Mouse (Mus musculus): ENCODE results near the gene Gnat2. TPM values are rescaled to one million over a fixed set of nuclear protein-coding genes. Genes with fewer than 3 reads are reported as not detected.

Gene Gnat2
- total and polyA plus RNA-seq, 3 experiments: 2.0 to 10.2 (median 2.4) TPM

DNA sequence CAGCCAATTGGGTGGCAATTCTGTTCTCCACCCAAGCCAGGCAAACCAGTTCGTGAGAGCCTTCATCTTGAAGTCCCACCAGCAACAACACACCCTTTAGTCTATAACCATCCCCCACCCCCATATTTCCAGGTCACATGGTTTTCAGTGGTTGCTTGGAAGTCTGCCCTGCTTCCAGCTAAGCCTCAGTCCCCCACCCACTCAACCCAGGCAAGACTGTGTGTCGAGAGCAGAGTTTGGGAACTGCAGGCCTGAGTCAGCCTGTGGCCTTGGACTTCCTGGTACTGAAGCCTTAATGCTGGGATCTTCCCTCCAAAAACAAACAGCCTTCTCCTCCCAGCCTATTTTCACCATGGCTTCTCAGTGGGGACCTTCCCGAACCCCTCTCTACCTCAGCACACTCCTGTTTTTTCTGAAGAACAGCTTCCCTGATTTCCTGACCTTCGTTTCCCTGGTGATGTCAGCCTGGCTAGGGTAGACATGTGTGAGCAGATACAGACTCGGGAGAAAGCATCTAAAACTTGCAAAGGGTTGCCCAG is 3.7 kb upstream of the Gnat2 start:
- H3K4me3 ChIP-seq (ENCODE audit: low read depth, low read length): peak overlapping the region; percentile 24; the same call in 1 of the 2 replicates
- H3K27me3 ChIP-seq (ENCODE audit: insufficient read depth, low read length): no peaks in the 10 kb centered on the region
- DNase-seq (ENCODE audit: low spot score): no peak
- H3K4me1 ChIP-seq (ENCODE audit: insufficient read depth, low read depth, low read length): peaks cover 66% of the 10 kb centered on the region
- TF ChIP-seq TAL1 (conservative IDR thresholded peaks at IDR 0.05; ENCODE audit: low read depth, low read length): no peak
- no peak for TF ChIP-seq GATA2 (IDR thresholded peaks at IDR 0.05; ENCODE audit: borderline replicate concordance, low read depth, low read length)
- TF ChIP-seq POLR2AphosphoS5 (IDR thresholded peaks at IDR 0.05; ENCODE audit: insufficient replicate concordance, low read depth, low read length): no peak
- H3K9me3 ChIP-seq (replicated peaks): no peaks in the 10 kb centered on the region
- H3K36me3 ChIP-seq (replicated peaks): peaks cover 48% of the 10 kb centered on the region
- ATAC-seq (ENCODE audit: extremely low read depth, insufficient number of reproducible peaks, low FRiP score, poor library complexity, severe bottlenecking): no peak

DNA sequence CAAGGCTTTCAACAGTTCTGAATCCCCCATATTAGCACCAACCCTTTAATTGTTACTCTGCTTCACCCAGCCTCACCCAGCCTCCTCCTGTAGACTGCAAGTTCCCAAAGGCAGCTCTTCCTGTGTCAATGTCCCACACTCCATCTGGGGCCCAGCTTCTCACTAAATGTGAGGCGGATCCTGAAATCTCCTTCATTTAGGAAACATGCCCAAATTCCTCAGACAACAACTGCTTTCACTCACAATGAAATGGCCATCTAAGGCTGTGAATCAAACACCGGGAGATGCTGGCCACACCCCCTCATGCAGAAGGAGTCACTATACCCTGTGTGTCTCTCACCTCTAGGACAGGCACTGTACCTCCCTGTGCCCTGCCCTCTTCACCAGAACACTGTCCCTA is 2.7 kb upstream of the Gnat2 start:
- H3K9me3 ChIP-seq (replicated peaks): no peaks in the 10 kb centered on the region
- no peak for ATAC-seq (ENCODE audit: extremely low read depth, insufficient number of reproducible peaks, low FRiP score, poor library complexity, severe bottlenecking)
- no peak for TF ChIP-seq CTCF (IDR thresholded peaks at IDR 0.05; ENCODE audit: low read depth, low read length)
- TF ChIP-seq POLR2AphosphoS5 (IDR thresholded peaks at IDR 0.05; ENCODE audit: insufficient replicate concordance, low read depth, low read length): no peak
- TF ChIP-seq TAL1 (conservative IDR thresholded peaks at IDR 0.05; ENCODE audit: low read depth, low read length): no peak
- no peak for TF ChIP-seq GATA1 (IDR thresholded peaks at IDR 0.05; ENCODE audit: borderline replicate concordance, low read length)
- no peak for TF ChIP-seq GATA2 (IDR thresholded peaks at IDR 0.05; ENCODE audit: borderline replicate concordance, low read depth, low read length)

DNA sequence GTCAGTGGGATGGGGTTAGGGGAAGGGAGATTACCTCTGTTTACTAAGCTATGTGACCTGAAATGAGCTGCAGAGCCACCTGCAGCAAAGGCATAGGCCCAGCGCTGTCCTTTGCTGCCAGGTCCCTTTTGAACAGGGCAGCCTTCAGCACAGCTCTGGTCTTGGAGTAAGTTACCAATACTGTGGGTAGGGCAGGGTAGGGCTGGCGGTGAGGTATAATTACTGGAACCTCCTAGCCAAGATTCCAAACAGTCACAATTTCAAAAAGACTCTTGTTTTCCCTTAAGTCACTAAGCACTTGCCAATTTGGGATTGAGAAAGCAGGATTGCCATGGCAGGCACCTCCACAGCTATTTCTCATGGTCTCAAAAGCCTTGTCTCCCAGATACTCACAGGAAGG is 2.0 kb upstream of the Gnat2 start:
- ATAC-seq (ENCODE audit: extremely low read depth, insufficient number of reproducible peaks, low FRiP score, poor library complexity, severe bottlenecking): no peak
- peaks cover 37% of the 10 kb centered on the region for H3K36me3 ChIP-seq (replicated peaks)
- no peak for TF ChIP-seq TAL1 (conservative IDR thresholded peaks at IDR 0.05; ENCODE audit: low read depth, low read length)
- TF ChIP-seq GATA1 (IDR thresholded peaks at IDR 0.05; ENCODE audit: borderline replicate concordance, low read length): no peak
- TF ChIP-seq POLR2AphosphoS5 (IDR thresholded peaks at IDR 0.05; ENCODE audit: insufficient replicate concordance, low read depth, low read length): no peak
- no peak for TF ChIP-seq GATA2 (IDR thresholded peaks at IDR 0.05; ENCODE audit: borderline replicate concordance, low read depth, low read length)
- no peak for TF ChIP-seq CTCF (IDR thresholded peaks at IDR 0.05; ENCODE audit: low read depth, low read length)
- no peak overlapping the region for H3K4me3 ChIP-seq (ENCODE audit: low read depth, low read length)
- no peaks in the 10 kb centered on the region for H3K27me3 ChIP-seq (ENCODE audit: insufficient read depth, low read length)
- no peak for DNase-seq (ENCODE audit: low spot score)
- peaks cover 70% of the 10 kb centered on the region for H3K4me1 ChIP-seq (ENCODE audit: insufficient read depth, low read depth, low read length)
- H3K9me3 ChIP-seq (replicated peaks): no peaks in the 10 kb centered on the region

More for the DNA sequence above, 2.7 kb upstream of the Gnat2 start:
- no peak overlapping the region for H3K4me3 ChIP-seq (ENCODE audit: low read depth, low read length)
- H3K36me3 ChIP-seq (replicated peaks): peaks cover 38% of the 10 kb centered on the region
- H3K4me1 ChIP-seq (ENCODE audit: insufficient read depth, low read depth, low read length): peaks cover 66% of the 10 kb centered on the region
- no peaks in the 10 kb centered on the region for H3K27me3 ChIP-seq (ENCODE audit: insufficient read depth, low read length)
- no peak for DNase-seq (ENCODE audit: low spot score)

DNA sequence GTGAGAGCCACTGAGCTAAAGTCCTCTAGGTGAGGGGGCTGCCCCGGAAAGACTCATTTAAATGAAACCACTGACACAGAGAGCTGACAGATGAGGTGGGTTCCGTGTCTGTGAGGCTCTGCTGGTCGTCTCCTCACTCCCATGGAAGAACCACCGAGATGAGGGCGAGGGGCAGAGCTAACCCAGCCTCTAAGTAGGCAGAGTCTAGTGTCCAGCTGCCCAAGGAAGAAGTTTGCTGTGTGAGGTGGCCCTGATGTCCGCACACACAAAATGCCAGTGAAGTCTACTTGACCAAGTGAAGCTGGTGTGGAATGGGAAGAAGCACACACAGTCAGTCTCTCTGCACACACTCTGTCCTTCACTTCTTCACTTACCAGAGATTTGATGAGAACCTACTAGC is 559 bp upstream of the Gnat2 start:
- Histone ChIP-seq H3K4me3 (ENCODE audit: low read depth, low read length) (no peak overlapping the region), H3K36me3 (replicated peaks) (peaks cover 37% of the 10 kb centered on the region), H3K27me3 (ENCODE audit: insufficient read depth, low read length) (no peaks in the 10 kb centered on the region), H3K9me3 (replicated peaks) (no peaks in the 10 kb centered on the region), H3K4me1 (ENCODE audit: insufficient read depth, low read depth, low read length) (peaks cover 79% of the 10 kb centered on the region)
- ATAC-seq (ENCODE audit: extremely low read depth, insufficient number of reproducible peaks, low FRiP score, poor library complexity, severe bottlenecking): no peak
- TF ChIP-seq CTCF (IDR thresholded peaks at IDR 0.05; ENCODE audit: low read depth, low read length) (no peak), TAL1 (conservative IDR thresholded peaks at IDR 0.05; ENCODE audit: low read depth, low read length) (no peak), GATA2 (IDR thresholded peaks at IDR 0.05; ENCODE audit: borderline replicate concordance, low read depth, low read length) (no peak), GATA1 (IDR thresholded peaks at IDR 0.05; ENCODE audit: borderline replicate concordance, low read length) (no peak), POLR2AphosphoS5 (IDR thresholded peaks at IDR 0.05; ENCODE audit: insufficient replicate concordance, low read depth, low read length) (no peak)
- no peak for DNase-seq (ENCODE audit: low spot score)

DNA sequence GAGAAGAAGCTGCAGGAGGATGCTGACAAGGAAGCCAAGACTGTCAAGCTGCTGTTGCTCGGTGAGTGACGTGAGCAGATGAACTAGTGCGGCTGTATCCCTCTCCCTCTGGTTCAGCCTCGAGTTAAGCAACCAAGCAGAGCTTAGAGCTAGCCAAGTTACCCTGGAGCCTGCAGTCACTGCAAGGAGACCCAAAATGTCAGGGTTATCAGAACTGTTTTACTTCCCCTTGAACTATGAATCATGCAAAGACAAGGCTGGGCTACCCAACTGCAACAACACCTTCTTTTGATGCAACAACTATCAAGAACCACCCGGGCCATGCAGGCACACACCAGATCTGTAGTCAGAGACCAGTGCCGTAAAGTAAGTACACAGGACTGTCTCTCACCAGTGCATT is 717 bp downstream of the Gnat2 start:
- no peak for DNase-seq (ENCODE audit: low spot score)
- TF ChIP-seq TAL1 (conservative IDR thresholded peaks at IDR 0.05; ENCODE audit: low read depth, low read length): no peak
- TF ChIP-seq CTCF (IDR thresholded peaks at IDR 0.05; ENCODE audit: low read depth, low read length): no peak
- TF ChIP-seq GATA2 (IDR thresholded peaks at IDR 0.05; ENCODE audit: borderline replicate concordance, low read depth, low read length): no peak
- no peak for TF ChIP-seq POLR2AphosphoS5 (IDR thresholded peaks at IDR 0.05; ENCODE audit: insufficient replicate concordance, low read depth, low read length)
- no peak for TF ChIP-seq GATA1 (IDR thresholded peaks at IDR 0.05; ENCODE audit: borderline replicate concordance, low read length)
- Histone ChIP-seq H3K4me1 (ENCODE audit: insufficient read depth, low read depth, low read length) (peaks cover 86% of the 10 kb centered on the region), H3K9me3 (replicated peaks) (no peaks in the 10 kb centered on the region), H3K36me3 (replicated peaks) (peaks cover 44% of the 10 kb centered on the region), H3K4me3 (ENCODE audit: low read depth, low read length) (no peak overlapping the region), H3K27me3 (ENCODE audit: insufficient read depth, low read length) (no peaks in the 10 kb centered on the region)
- ATAC-seq (ENCODE audit: extremely low read depth, insufficient number of reproducible peaks, low FRiP score, poor library complexity, severe bottlenecking): no peak

DNA sequence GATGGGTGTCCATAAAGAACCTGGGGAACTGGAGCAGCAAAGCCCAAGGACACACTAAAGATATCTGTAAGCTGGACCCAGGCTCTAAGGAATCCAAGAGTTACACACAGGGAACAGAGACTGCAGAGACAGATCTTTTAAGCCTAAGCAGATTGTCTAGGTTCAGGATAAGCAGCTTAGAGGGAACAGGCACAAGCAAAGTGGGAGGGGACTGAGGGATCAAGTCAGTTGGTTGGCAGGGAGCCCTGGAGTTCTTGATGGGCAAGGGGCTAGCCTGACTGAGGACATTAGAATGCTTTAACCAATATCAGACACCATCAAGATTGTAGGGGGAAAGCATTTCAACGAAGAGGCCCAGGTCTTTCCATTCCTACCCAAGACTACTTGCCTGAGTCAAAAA is 1.6 kb downstream of the Gnat2 start:
- Histone ChIP-seq H3K27me3 (ENCODE audit: insufficient read depth, low read length) (no peaks in the 10 kb centered on the region), H3K36me3 (replicated peaks) (peaks cover 36% of the 10 kb centered on the region), H3K4me3 (ENCODE audit: low read depth, low read length) (no peak overlapping the region), H3K9me3 (replicated peaks) (no peaks in the 10 kb centered on the region), H3K4me1 (ENCODE audit: insufficient read depth, low read depth, low read length) (peaks cover 86% of the 10 kb centered on the region)
- DNase-seq (ENCODE audit: low spot score): no peak
- ATAC-seq (ENCODE audit: extremely low read depth, insufficient number of reproducible peaks, low FRiP score, poor library complexity, severe bottlenecking): no peak
- TF ChIP-seq GATA2 (IDR thresholded peaks at IDR 0.05; ENCODE audit: borderline replicate concordance, low read depth, low read length) (no peak), GATA1 (IDR thresholded peaks at IDR 0.05; ENCODE audit: borderline replicate concordance, low read length) (no peak), POLR2AphosphoS5 (IDR thresholded peaks at IDR 0.05; ENCODE audit: insufficient replicate concordance, low read depth, low read length) (no peak), CTCF (IDR thresholded peaks at IDR 0.05; ENCODE audit: low read depth, low read length) (no peak), TAL1 (conservative IDR thresholded peaks at IDR 0.05; ENCODE audit: low read depth, low read length) (no peak)
